Mouse (Mus musculus) activated CD4-positive, CD25-positive, alpha-beta regulatory T cell, adult 4 months (primary cell): ENCODE data around the gene Chmp6. TPM values are rescaled to one million over a fixed set of nuclear protein-coding genes. Genes with fewer than 3 reads are reported as not detected.

Source experiments
- ATAC-seq: one replicate; pipeline ENCODE4 v1.8.0; 2017
- polyA plus RNA-seq, 2 experiments: library from polyadenylated mRNA; unstranded; fragments of 100-300 nt; shearing (Covaris generic); gene quantifications; one replicate each; pipeline ENCODE4 v1.2.1; 2017

Gene Chmp6
- polyA plus RNA-seq, 2 experiments from 2014 or later = 46.6 to 52.0 TPM

- no peak for ATAC-seq
Observed at GRCm38 (mm10) chr11:119939073-119939710, 26.0 kb downstream of the Chmp6 start.

DNA sequence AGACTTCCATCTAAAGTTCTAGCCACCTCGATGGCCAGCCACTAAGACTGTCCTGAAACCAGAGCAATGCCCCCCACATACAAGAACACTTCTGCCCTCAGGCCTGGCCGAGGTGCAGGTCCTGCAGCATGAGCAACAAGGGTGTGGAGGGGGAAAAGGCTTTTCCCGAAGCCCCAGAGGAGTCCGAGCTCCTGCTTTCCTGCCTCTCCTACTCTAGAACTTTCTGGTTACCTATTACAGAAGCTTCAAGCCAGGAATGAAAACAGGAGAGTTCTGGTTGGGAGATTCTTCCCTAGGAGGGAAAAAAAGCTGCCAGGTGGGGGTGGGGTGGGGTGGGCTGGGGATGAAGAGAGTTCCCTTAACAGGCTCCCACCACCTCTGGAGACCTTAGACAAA lies 26.5 kb downstream of the Chmp6 start:
- no peak for ATAC-seq

- ATAC-seq = no peak
Observed at GRCm38 (mm10) chr11:119940142-119940541, 26.9 kb downstream of the Chmp6 start.

GRCm38 (mm10) chr11:119941794-119942193 lies 28.6 kb downstream of the Chmp6 start:
- ATAC-seq = no peak

DNA sequence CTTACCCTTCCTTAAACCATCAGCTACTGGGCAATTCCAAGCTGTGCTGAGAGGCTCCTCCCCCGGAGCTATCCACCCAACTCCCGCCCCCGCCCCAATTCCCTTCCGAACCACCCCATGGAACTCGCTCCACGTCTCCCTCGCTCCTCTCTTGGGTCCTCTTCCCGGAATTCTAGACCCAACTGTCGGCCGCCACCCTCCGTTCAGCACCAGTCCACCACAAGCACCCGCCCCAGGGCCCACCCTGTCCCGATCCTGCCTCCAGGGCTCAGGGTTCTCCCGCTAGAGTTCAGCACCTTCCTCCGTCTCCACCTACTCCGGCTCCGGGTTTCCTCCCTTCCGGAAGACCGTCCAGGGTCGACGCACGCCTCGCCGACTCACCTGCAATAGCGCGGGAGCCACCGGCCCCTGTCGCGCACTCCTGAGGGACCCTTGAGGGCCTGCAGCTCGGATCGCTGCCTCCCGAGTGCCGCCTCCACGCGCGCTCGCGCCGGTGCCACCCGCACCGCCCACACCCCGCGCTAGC lies 29.0 kb downstream of the Chmp6 start:
- no peak for ATAC-seq

- peak; percentile 96 for ATAC-seq
Observed at GRCm38 (mm10) chr11:119942727-119943427, 29.6 kb downstream of the Chmp6 start, which contains the start of gene Baiap2. Gene Baiap2, plus strand, starts transcription at chr11:119942763.

- ATAC-seq = no peak
Observed at GRCm38 (mm10) chr11:119943428-119943988, 30.3 kb downstream of the Chmp6 start.

DNA sequence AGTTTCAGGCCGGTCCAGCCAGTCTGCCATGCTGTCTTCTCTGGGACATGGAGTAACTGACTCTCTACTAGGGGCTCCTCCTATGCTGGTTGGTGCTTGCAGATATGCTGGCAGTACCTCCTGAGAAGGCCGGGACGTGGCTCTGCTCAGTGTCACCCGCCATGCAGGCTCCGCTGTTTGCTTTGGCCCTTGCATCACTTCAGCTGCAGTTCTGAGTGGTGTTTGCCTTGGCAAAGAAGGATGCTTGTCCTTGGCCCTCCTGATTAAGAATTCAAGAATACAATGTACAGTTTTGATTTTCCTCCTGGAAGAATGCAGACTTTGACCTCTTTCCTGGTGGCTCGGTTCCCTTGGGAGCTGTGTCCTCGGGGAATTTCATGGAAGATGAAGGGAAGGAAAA lies 32.1 kb downstream of the Chmp6 start:
- no peak for ATAC-seq

GRCm38 (mm10) chr11:119947426-119947825 lies 34.2 kb downstream of the Chmp6 start:
- no peak for ATAC-seq

DNA sequence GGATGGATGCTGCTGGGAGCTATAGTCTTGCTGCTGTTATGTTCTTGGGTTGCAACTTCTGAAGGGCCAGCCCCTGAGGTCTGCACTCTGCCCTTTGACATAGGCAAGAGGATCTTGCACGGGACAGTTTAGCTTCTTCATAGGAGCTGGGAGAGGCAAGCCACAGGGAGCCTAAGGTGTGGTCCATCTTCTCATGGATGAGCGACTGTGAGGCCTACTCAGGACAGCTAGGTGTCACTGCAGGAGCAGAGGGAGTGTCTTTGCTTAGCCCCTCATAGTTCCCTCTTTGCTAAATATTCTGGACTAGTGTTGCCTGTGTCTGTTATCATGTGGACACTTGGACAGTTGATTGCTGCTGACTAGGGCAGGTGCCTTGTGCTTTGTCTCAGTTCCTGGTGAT lies 34.7 kb downstream of the Chmp6 start:
- ATAC-seq = no peak

GRCm38 (mm10) chr11:119948305-119948704 lies 35.1 kb downstream of the Chmp6 start:
- ATAC-seq = no peak

GRCm38 (mm10) chr11:119948803-119949202 lies 35.6 kb downstream of the Chmp6 start:
- ATAC-seq = no peak

DNA sequence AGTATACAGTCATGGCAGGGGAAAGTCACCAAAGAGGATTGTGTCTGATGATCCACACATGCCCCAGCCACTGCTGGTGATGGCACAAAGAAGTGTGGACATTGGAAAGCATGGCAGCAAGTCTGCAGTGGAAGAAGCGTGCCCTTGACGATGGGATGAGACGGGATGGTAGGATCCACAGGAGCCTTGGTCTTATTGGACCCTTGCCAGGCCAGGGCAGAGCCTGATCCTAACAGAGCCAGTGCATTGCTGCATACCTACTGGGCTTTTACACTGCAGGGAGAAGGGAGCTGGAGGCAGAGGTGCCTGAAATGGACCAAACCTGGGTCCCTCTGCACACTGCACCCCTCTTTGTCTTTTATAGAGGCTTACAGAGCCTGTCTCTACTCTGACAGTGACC lies 37.3 kb downstream of the Chmp6 start:
- no peak for ATAC-seq

- ATAC-seq = no peak
Observed at GRCm38 (mm10) chr11:119951326-119951725, 38.1 kb downstream of the Chmp6 start.

GRCm38 (mm10) chr11:119952429-119953224 lies 39.4 kb downstream of the Chmp6 start:
- no peak for ATAC-seq

DNA sequence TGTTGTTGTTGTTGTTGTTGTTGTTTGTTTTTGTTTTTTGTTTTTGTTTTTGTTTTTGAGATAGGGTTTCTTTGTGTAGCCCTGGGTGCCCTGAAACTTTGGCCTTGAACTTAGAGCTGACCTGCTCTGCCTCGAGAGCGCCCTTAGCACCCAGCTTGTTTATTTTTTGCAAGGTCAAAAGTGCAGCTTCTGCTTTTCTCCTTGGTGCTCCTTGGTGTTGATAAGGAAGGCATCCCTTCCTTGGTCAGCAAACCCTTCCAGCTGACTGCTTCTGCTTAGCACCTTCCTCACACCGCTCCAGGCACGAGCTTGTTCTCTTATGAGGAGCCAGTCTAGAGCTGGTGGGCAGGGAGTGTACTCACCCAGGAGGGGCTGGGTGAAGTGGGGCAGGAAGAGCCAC lies 41.0 kb downstream of the Chmp6 start:
- no peak for ATAC-seq

GRCm38 (mm10) chr11:119954749-119955337 lies 41.6 kb downstream of the Chmp6 start:
- no peak for ATAC-seq

DNA sequence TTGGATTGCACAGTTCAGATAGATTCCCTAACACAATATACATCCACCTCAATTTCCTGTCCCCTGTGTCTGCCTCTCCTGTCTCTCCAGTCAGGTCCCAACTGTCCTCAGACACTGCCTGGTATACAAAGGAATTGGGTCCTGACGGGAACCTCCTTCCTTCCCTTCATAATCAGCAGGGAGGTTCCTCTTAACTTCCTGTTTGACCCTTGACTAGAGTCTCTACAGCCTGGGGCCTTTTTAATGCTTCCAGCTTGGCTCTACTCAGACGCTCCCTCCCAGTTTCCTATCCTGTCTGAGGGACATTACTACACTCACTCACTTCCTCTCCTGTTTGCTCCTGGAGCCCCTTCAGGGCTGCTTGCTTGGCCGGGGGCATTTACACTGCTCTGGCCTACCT lies 42.2 kb downstream of the Chmp6 start:
- ATAC-seq = no peak

DNA sequence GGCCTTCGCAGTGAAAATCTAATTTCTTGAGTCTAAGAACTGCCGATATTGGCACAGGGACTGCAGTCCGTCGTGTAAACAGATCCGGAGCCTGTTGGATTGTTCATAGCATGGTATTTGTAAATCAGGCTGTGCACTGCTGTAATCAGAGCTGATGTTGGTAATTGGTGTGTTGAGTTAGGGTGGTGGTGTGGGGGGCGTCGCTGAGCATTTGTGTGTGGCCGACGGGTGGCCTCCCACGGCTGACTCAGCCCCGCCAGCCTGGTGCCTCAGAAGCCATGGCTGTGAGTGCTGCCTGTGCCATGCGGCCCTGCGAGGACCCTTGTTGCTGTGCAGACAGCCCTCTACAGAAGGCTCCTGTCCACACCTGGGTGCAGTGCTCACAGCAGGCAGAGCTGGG lies 43.3 kb downstream of the Chmp6 start:
- no peak for ATAC-seq

GRCm38 (mm10) chr11:119958856-119959255 lies 45.6 kb downstream of the Chmp6 start:
- no peak for ATAC-seq

GRCm38 (mm10) chr11:119959714-119960113 lies 46.5 kb downstream of the Chmp6 start:
- ATAC-seq = no peak

DNA sequence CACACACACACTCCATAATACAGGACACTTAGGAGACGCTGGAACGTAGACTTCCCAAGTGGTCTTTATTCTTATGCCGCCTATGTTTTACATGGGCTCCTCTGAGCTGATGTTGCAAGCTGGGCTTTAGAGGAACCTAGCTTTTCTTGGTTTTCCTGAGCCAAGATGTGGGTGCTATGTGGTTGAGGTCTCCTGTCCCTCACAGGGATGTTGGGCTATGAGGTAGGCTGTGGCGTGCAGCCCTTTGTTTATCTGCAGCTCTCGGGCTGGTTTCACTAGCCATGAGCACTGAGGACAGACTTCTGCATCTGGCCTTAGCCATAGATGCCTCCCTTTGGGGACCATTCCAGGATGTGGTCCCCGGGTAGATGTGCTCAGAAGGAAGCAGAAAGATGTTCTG lies 47.4 kb downstream of the Chmp6 start:
- ATAC-seq = no peak

DNA sequence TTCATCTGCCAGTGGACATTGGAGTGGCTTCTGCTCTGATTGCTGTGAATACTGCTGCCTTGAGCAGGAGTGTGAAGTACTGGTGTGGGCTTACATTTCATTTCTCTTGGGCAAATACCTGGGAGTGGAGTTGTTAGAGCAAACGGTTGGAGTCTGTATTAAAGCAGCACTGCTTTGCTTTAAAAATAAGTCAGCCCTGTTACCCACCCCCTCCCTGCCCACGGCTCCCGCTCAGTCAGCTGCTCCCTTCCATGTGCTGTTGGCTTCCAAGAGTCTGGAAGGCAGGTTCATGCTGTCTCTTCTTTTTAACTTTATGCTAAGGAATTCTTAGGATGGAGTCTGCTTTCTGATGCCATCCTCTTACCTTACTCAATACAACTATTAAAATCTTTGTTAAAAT lies 48.3 kb downstream of the Chmp6 start:
- no peak for ATAC-seq
